Mouse (Mus musculus) lung, embryonic 14.5 days (tissue): ENCODE results near the gene Epor. TPM values are rescaled to one million over a fixed set of nuclear protein-coding genes. Genes with fewer than 3 reads are reported as not detected.
A peak's percentile ranks its signal among the peaks of the same experiment; 100 is the strongest.

ENCODE experiments used
- ATAC-seq: fragments of 200-750 bp; cut with Nextera tagmentation; 2 replicates; pipeline ENCODE4 v1.8.0; 2017; ENCODE audit warnings: mild to moderate bottlenecking, moderate TSS enrichment, moderate library complexity; ENCODE audit not compliant: insufficient read depth
- DNase-seq: peaks from one replicate; pipeline ENCODE4 v3.0.0-alpha.2; 2015
- H3K27ac ChIP-seq: fragments of 300-500 bp; sonication (generic); 2 replicates; pipeline ENCODE4 v1.5.1; 2014; ENCODE audit warnings: low read depth, mild to moderate bottlenecking, moderate library complexity
- H3K27me3 ChIP-seq: fragments of 300-500 bp; sonication (generic); 2 replicates; pipeline ENCODE4 v1.6.1; 2014; ENCODE audit warnings: low read length, control low read depth; ENCODE audit not compliant: insufficient read depth
- H3K36me3 ChIP-seq: fragments of 300-500 bp; sonication (generic); 2 replicates; pipeline ENCODE4 v1.6.1; 2014; ENCODE audit warnings: control low read depth; ENCODE audit not compliant: insufficient read depth
- H3K4me1 ChIP-seq: fragments of 300-500 bp; sonication (generic); 2 replicates; pipeline ENCODE4 v1.6.1; 2014; ENCODE audit warnings: antibody characterized with exemption, control low read depth; ENCODE audit not compliant: insufficient read depth
- H3K4me2 ChIP-seq: fragments of 300-500 bp; sonication (generic); 2 replicates; pipeline ENCODE4 v1.6.1; 2014; ENCODE audit warnings: mild to moderate bottlenecking
- H3K4me3 ChIP-seq: fragments of 300-500 bp; sonication (generic); 2 replicates; pipeline ENCODE4 v1.5.1; 2014; ENCODE audit warnings: low read depth, low read length
- H3K9ac ChIP-seq: fragments of 300-500 bp; sonication (generic); 2 replicates; pipeline ENCODE4 v1.6.1; 2014
- H3K9me3 ChIP-seq: fragments of 300-500 bp; sonication (generic); 2 replicates; pipeline ENCODE4 v1.6.1; 2016; ENCODE audit warnings: low read depth, low read length, control low read depth
- CTCF ChIP-seq: IDR thresholded peaks from 2 replicates; pipeline ENCODE4 v1.5.1; 2016; ENCODE audit warnings: antibody characterized with exemption, low read depth
- WGBS: fragments of 180-500 bp; shearing (Covaris S2); extraction: QIAGEN DNeasy Blood & Tissue Kit; methylation state at CpG from one replicate; pipeline ENCODE4 v1.1.7; 2014; 5-methylcytosine and 5-hydroxymethylcytosine counted together
- polyA plus RNA-seq: library from polyadenylated mRNA; unstranded; fragments of >200 nt; fragmentation: Nextera tagmentation; extraction: Ambion mirVana; gene quantifications from 2 replicates; pipeline ENCODE4 v1.2.1, GENCODE M21; 2014

The Epor gene
- polyA plus RNA-seq, 1 experiment from 2014 or later, result 6.4 TPM

DNA sequence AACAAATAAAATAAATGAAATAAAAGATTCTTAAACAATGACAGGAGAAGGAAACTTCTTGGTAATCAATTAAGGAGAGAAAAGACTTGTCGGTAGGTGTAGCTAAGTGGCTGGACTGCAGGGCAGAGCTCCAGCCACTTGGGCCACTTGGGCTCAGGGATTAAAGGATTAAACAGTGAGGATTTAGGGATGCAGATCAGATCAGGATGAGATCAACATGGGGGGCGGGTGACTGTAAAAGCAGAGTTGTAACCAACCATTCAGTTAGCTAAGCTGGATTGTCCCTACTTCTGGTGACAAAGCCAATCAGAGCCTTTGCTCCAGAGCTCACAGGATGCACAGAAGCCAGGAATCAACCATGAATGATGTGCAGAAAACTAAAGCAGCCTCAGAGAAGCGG, 20.6 kb upstream of the Epor start:
- no peak for TF ChIP-seq CTCF
- WGBS, result 28% methylated on average over 3 of the region's 3 CpGs
- Histone ChIP-seq H3K9ac (no peak overlapping the region), H3K27me3 (peaks cover 36% of the 10 kb centered on the region), H3K4me3 (no peak overlapping the region), H3K27ac (no peak overlapping the region), H3K4me1 (no peaks in the 10 kb centered on the region; the same call in 1 of the 2 replicates), H3K4me2 (no peak overlapping the region), H3K9me3 (no peaks in the 10 kb centered on the region), H3K36me3 (no peaks in the 10 kb centered on the region)
- DNase-seq (no peak), ATAC-seq (no peak)

DNA sequence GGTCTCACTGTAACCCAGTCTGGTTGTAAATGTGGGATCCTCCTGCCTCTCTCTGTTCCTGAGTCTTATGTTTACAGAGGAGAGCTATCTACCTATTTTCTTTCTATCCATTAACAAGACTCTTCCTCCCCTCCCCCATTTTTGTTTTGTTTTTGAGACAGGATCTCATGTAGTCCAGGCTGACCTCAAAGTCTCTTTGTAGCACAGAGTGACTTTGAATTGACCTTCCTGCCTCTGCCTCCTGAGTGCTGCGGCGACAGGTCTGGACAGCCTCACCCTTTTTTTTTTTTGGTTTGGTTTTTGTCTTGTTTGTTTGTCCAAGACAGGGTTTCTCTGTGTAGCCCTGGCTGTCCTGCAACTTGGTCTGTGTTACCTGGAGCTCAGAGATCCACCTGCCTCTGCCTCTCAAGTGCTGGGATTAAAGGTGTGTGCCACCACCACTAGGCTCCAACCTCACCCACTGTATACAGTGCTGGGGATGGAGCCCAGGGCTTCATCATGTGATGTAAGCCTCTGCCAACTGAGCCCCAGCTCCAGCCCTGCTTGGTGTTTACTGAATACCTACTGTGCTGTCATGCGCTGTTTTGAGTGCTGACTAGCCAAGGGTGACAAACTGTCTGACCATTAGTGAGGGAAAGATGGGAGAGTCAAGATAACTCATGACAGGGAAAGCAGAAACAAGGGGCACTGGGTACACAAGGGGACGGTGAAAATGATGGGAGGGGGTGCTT, 15.3 kb upstream of the Epor start:
- ATAC-seq, result no peak
- H3K36me3 ChIP-seq, result no peaks in the 10 kb centered on the region
- DNase-seq, result no peak
- H3K9me3 ChIP-seq, result no peaks in the 10 kb centered on the region
- no peak overlapping the region for H3K4me2 ChIP-seq
- no peak for TF ChIP-seq CTCF
- H3K9ac ChIP-seq, result no peak overlapping the region
- H3K27me3 ChIP-seq, result no peaks in the 10 kb centered on the region
- WGBS, result 77% methylated on average over 4 of the region's 4 CpGs
- H3K4me1 ChIP-seq, result no peaks in the 10 kb centered on the region
- no peak overlapping the region for H3K4me3 ChIP-seq
- H3K27ac ChIP-seq, result no peak overlapping the region

DNA sequence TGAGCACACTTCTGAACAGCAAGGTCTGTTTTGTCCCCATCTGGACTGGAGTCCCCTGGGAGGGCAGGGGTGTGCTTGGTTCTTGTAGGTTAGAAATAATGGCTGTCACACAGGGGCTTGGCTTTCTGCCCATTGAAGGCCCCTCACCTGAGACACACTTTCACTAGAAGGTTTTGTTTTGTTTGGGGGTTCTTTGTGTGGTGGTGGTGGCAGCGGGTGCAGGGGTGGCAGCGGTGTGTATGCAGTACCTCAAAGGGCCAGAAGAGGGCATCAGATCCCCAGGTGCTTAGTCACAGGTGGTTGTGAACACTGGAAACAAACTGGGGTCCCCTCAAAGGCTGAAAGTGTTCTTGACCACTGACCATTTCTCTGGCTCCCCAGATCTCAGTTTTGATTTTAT, 14.7 kb upstream of the Epor start:
- no peaks in the 10 kb centered on the region for H3K4me1 ChIP-seq
- no peaks in the 10 kb centered on the region for H3K36me3 ChIP-seq
- no peaks in the 10 kb centered on the region for H3K27me3 ChIP-seq
- ATAC-seq, result no peak
- WGBS, result 6% methylated on average over 2 of the region's 2 CpGs
- no peak overlapping the region for H3K9ac ChIP-seq
- TF ChIP-seq CTCF, result peak; percentile 72
- DNase-seq, result no peak
- H3K9me3 ChIP-seq, result no peaks in the 10 kb centered on the region
- no peak overlapping the region for H3K27ac ChIP-seq
- H3K4me2 ChIP-seq, result no peak overlapping the region
- H3K4me3 ChIP-seq, result no peak overlapping the region

DNA sequence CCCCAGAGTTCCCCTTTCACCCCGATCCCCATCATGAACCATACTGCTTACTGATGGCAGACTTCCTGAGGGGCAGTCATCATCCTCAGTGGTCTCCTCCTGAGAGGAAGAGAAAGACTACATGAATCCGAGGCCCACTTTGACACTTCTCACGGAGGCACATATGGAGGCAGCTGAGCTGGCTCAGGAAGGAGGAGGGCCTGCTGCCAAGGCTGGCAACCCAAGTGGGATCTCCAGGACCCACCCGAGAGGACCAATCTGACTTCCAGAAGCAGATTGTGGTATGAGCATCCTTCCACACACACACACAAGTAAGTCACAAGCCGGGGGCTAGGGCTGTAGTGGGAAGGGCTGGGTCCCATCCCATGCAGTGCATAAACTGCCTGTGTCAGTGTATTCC, 14.0 kb upstream of the Epor start:
- Histone ChIP-seq H3K27ac (no peak overlapping the region), H3K9ac (no peak overlapping the region), H3K4me1 (no peaks in the 10 kb centered on the region), H3K9me3 (no peaks in the 10 kb centered on the region), H3K36me3 (no peaks in the 10 kb centered on the region), H3K4me2 (no peak overlapping the region), H3K4me3 (no peak overlapping the region), H3K27me3 (no peaks in the 10 kb centered on the region)
- no peak for ATAC-seq
- WGBS, result 74% methylated on average over 5 of the region's 5 CpGs
- no peak for TF ChIP-seq CTCF
- DNase-seq, result no peak

DNA sequence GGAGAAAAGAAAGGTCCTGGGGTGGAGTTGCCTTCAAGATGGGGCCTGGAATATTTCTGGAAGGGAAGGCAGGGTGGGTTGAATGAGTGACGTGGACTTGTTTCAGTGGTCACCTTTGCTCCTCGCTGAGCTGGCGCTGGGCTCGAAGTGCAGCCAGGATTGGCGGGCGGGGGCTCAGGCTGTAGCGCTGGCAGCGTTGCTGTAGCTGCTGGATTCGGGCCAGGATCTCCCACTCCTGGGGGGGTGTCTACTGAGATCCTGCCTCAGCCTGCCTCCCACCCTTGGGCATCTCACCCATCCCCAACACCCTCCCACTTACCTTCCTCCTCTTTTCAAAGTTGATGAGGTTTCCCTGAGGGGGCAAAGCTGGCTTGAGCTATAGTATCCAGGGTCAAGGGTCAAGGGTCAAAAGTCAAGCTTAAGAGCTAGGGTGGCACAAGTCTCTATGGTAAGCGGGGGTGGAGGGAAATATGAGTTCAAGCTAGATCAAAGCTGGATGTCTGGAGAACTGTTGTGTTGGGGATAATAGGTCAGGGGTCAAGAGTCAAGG, 13.4 kb upstream of the Epor start:
- H3K9me3 ChIP-seq, result no peaks in the 10 kb centered on the region
- no peak for ATAC-seq
- 85% methylated on average over 10 of the region's 10 CpGs for WGBS
- H3K4me1 ChIP-seq, result no peaks in the 10 kb centered on the region
- DNase-seq, result no peak
- H3K9ac ChIP-seq, result no peak overlapping the region
- H3K36me3 ChIP-seq, result no peaks in the 10 kb centered on the region
- H3K27me3 ChIP-seq, result no peaks in the 10 kb centered on the region
- H3K4me2 ChIP-seq, result no peak overlapping the region
- H3K27ac ChIP-seq, result no peak overlapping the region
- no peak for TF ChIP-seq CTCF
- H3K4me3 ChIP-seq, result no peak overlapping the region

DNA sequence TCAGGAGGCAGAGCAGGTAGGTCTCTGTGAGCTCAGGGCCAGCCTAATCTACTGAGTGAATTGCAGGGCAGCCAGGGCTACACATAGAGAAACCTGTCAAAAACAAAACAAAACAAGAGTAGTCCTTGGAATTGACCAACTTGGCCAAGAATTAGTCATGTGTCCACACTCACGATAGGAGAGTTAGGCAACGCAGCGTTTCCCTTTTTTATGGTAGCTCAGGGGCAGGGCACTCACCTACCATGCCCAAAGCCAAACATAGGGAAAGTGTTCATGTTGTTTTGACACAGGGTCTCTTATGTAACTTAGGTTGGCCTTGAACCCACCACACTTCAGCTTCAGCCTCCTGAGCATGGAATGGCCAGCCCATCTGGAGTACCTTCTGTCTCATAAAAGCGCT, 6.0 kb upstream of the Epor start:
- H3K27ac ChIP-seq, result no peak overlapping the region
- no peak overlapping the region for H3K9ac ChIP-seq
- H3K4me2 ChIP-seq, result no peak overlapping the region
- no peak for ATAC-seq
- TF ChIP-seq CTCF, result no peak
- 80% methylated on average over 4 of the region's 4 CpGs for WGBS
- no peak for DNase-seq
- H3K36me3 ChIP-seq, result no peaks in the 10 kb centered on the region
- H3K4me1 ChIP-seq, result no peaks in the 10 kb centered on the region
- no peaks in the 10 kb centered on the region for H3K9me3 ChIP-seq
- no peaks in the 10 kb centered on the region for H3K27me3 ChIP-seq
- H3K4me3 ChIP-seq, result no peak overlapping the region

DNA sequence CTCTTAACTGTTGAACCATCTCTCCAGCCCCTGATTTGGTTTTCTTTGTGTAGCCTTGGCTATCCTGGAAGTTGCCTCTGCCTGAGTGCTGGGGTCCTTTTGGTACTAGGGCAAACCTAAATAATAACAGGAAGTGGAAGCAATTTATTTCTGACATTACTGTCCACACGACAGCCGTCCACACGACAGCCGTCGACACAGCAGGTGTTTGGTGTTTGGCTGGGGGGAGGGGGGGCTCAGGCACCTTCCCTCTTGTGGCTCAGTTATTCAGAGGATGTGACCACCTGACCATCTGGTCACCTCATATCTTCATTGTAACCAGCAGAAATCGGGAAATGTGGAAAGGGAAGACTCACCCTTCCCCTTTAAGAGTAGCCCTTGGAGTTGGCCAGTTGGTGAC, 5.6 kb upstream of the Epor start:
- H3K4me3 ChIP-seq, result no peak overlapping the region
- 43% methylated on average over 6 of the region's 6 CpGs for WGBS
- no peaks in the 10 kb centered on the region for H3K27me3 ChIP-seq
- no peak overlapping the region for H3K4me2 ChIP-seq
- DNase-seq (no peak), ATAC-seq (no peak)
- no peaks in the 10 kb centered on the region for H3K36me3 ChIP-seq
- H3K9me3 ChIP-seq, result no peaks in the 10 kb centered on the region
- TF ChIP-seq CTCF, result no peak
- no peaks in the 10 kb centered on the region for H3K4me1 ChIP-seq
- H3K9ac ChIP-seq, result no peak overlapping the region
- no peak overlapping the region for H3K27ac ChIP-seq
